Mouse (Mus musculus) cerebellum, adult 2 months (tissue): ENCODE data around the gene Erbb4.

Experiments used
- CTCF ChIP-seq: fragments of 200-500 bp; IDR thresholded peaks from 2 replicates; pipeline ENCODE4 v1.5.1; 2011; ENCODE audit warnings: low read depth, mild to moderate bottlenecking, control low read depth, low read length, moderate library complexity, borderline replicate concordance; ENCODE audit not compliant: insufficient read depth
- POLR2A ChIP-seq: fragments of 200-500 bp; IDR thresholded peaks from 2 replicates; pipeline ENCODE4 v1.6.1; 2011; ENCODE audit warnings: low read length, control low read depth, borderline replicate concordance; ENCODE audit not compliant: insufficient read depth

DNA sequence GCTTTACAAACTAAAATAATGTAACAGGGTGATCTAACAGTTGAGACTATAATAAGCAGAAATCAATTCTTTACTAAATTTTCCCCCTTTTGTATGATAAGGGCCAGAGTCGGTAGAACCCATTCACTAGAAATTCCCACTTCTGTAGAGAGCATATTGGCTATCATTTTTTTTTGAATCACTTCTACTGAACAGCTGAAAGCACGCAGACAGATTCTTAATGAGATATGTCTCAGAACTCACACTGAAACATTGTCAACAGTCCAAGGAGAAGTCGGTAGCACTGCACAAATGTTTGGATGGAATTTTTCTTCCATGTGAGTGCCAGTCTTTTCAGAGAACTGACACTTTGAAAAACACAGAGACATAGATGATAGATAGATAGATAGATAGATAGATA, 1053.1 kb downstream of the Erbb4 start:
- TF ChIP-seq POLR2A, result no peak
- TF ChIP-seq CTCF, result no peak
